Mouse (Mus musculus) v-Abl transformed pro-B cells (cell line): Measurements from ENCODE around the gene Atxn1.

ENCODE experiments used
- in situ Hi-C, 2 experiments: fragments of 400-800 bp; cut with MboI; formaldehyde crosslinking; loops; one replicate each; pipeline ENCODE4 v1.15.1; 2025; ENCODE audit not compliant: unreplicated experiment in 2 of 2

Gene Atxn1

DNA sequence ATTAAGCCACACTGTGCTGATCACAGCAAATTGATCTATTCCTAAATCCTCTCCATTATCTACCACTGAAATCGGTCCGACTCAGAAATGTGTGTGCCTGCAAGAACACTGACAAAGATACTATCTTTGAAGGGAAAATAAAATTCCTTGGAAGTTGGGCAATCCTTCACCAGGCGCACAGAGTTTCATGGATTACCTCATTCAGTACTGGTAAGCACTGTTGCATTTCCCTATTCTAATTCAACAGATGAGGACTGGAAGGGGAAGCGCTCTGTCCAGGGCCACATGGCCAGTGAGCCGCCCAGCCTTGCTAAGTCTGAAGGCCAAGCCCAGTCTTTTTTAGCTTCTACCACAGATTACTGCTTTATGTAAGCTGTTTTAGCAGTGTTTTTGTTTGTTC, 339.1 kb downstream of the Atxn1 start:
- in situ Hi-C loops = no loop called here

DNA sequence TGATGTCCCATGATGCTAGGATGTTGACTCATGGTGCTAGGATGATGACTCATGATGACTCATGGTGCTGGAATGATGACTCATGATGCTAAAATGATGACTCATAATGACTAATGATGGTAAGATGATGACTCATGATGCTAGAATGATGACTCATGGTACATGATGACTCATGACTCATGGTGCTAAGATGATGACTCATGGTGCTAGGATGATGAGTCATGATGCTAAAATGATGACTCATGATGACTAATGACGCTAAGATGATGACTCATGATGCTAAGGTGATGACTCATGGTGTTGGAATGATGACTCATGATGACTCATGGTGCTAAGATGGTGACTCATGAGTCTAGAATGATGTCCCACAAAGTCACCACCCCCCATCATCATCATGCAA, 341.0 kb downstream of the Atxn1 start:
- in situ Hi-C loops = no loop called here

DNA sequence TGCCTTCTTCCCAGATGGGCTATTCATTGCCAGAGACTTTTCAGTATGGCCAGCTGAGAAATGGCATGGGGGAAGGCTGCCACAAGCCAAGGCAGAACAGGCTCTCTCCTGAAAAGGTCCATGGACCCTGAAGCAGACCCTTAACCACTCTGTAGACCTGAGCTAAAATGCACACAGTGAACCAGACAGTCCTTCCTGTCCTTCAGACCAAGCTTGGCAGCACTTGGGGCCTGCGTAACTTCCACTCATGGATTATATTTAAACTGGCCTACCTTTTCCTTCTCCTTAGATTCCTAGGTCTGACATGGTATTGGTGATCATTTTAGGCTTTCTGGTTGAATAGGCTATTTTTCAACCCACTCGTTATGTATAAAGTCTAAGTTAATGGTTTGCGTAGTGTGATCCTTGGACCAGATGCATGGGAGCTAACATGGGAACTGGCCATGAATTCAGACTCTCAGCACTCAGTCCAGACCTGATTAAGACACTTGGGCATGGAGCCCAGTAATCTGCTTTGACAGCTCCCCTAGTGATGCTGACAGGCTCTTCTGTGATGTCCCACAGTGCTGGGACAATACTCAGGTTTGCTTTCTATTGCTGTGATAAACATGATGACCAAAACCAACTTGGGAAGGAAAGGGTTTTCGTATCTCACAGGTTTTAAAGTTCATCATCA, 341.8 kb downstream of the Atxn1 start:
- in situ Hi-C loops = no loop called here

DNA sequence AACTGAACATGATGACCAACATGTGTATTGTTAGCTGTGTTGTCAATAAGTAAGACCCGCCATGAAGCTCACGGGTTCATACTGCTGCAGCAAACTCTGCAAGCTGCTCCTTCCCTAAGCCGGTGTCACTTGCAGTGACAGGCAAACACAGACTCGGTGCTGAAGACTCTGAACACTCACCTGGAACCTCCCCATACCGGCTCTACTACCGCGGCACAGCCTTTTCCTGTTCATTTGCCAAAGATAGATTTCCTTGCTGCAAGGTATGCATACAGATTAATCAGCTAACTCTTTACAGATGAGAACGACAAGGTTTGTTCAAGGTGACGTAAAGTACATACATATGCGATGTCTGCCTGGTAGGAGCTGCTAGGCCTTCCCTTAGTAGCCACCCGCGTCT, 344.1 kb downstream of the Atxn1 start:
- in situ Hi-C loops = no loop called here

DNA sequence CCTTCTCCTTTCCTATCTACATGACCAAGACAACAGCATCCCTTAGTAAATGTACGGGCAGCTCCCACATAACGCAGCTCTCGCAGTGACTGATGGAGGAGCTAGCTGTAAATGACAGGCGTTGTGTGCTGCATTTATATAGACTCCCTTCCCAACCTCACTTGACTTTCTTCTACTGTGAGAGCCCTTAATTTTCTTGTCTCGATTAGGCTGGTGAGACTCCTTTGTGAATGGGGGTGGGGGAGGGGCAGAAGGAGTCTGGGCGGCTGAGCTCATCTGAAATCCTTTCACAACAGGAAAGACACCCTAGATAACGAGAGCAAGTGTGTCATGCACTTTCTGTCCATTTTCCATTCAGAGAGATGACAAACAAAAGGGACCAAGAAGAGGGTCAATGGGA, 344.5 kb downstream of the Atxn1 start:
- in situ Hi-C loops = no loop called here

DNA sequence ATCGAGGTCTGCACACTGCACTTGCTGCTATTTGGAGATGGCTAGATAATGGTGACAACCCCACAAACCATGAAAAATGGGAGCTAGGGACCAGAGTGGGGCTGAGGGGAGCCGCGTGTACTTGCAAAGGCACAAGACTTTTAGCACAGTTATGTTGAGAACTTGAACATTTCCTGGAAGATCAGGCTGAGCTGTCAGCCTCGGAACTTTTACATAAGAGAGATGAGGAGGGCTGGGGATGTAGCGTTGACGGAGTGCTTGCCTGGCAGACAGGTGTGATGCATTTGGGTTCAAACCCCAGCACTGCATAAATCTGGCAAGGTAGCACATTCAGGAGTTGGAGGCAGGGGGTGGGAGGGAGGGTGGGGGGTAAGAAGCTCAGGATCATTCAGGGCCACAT, 346.8 kb downstream of the Atxn1 start:
- in situ Hi-C loops = no loop called here

DNA sequence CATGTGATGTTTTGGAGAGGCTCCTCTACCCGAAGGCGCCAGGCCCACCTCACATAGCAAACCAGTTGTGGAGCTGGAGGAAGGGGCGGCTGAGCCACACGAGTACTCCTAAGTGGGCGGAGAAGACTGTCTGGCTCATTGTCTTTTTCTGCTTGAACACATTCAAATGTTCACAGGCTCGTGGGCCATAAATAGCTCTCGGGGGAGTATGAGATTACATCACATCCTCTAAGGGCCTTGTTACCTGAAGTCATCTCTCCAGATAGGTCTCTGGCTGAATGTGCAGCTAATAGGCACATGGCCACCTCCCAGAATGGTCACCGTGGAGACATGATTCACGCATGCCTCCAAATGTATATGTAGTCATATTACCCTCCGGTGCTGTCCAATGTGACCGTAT, 350.0 kb downstream of the Atxn1 start:
- in situ Hi-C loops = no loop called here

DNA sequence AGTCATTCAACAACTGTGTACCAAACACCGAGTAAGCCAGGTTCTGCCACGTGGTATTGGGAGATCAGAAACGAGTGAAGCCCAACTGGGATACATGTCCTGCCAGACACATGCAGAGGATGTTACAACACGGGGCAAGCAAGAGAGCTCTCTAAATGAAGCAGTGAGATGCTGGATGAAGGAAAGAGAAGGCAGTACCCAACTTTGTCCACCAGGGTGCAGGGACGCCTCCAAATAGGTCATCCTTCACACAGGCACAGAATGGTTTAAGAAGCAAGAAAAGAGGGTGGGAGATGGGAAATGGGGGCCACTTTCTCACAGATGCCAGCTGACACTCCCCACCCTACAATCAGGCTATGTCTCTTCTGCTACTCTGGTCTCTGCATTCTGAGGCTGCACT, 351.5 kb downstream of the Atxn1 start:
- in situ Hi-C loops = no loop called here

DNA sequence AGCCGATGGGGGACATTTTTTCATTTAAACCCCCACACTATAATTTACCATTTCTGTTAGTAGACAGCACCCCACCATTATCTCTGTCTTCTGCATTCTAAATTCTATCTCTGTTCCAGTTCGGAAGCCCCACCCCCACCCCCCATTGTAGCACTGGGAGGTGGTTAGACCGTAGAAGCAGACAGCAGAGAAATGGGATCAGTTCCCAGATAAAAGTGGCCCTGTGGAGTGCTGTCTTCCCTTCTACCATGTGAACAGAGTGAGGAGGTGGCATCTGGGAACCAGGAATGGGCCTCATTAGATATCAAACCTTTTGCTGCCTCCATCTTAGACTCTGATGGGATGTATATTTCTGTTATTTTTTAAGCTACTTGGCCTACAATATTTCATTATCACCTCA, 353.3 kb downstream of the Atxn1 start:
- in situ Hi-C loops = no loop called here

DNA sequence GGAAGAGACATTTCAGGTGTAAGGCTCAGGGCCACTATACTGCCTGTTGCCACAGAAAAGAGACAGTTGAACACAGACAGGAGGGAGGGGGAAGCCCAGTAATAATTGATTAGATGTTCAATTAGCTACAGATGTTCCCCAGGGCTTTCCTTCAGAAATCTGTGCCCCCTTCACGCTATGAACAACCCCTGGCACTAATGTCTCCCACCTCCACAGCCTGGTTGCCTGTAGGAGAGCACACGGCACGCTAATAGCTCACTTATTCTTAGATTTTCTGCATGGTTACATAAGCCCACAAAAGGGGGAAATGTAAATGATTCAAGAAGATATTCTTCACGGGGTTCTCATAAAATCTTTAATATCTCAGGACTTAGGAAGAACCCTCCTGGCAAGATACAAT, 355.3 kb downstream of the Atxn1 start:
- in situ Hi-C loops = no loop called here

DNA sequence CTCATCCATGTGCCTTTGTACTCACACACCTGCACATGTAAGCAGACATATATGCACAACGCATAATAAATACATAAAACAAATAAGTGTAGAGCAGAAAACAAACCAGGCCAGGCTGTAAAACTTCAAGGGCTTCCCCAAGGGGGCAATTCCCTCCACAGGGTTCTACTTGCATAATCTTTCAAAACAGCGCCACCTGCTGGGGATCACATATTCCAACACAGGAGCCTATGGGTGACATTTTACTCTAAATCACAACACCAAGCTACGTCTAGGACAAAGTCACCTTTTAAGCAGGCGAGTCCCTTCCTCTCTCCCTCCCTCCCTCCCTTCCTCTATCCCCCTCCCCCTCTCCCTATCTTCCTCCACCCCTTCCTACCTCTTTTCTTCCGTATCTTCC, 356.2 kb downstream of the Atxn1 start:
- in situ Hi-C loops = no loop called here

DNA sequence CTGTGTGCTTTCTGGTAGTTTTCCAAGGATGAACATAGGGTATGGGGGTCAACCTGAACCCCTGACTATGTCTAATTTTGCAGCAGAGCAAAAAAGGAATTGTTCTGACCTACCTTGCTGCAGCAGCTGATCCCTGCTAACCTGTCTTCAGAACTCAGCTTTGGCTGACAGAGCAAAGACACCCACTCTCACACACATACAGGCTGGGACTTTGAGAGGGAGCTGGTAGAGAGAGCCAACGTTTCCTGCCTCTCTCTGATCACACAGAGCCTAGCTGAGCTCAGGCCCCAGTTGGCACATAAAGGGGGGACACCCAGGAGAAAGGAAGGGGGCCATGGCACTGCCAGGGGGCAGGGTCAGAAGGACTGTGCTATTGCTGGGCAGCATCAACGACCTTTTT, 356.9 kb downstream of the Atxn1 start:
- in situ Hi-C loops = no loop called here

DNA sequence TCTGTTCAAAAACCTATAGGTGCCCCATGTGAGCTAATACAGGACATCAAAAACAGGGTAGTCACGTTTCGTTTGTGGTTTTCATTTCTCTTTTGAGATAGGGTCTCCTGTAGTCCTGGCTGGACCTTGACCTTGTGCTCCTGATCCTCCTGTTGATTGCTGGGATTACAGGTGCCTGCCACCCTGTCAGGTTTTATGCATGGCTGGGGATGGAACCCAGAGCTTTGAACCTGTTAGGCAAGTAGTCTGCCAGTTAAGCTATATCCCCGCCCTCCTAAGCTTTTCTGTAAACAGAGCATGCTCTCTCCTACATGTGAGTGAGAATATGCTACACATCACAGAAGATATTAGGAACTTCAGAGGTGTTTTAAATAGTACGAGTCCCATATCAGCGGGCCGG, 361.2 kb downstream of the Atxn1 start:
- in situ Hi-C loops = no loop called here

DNA sequence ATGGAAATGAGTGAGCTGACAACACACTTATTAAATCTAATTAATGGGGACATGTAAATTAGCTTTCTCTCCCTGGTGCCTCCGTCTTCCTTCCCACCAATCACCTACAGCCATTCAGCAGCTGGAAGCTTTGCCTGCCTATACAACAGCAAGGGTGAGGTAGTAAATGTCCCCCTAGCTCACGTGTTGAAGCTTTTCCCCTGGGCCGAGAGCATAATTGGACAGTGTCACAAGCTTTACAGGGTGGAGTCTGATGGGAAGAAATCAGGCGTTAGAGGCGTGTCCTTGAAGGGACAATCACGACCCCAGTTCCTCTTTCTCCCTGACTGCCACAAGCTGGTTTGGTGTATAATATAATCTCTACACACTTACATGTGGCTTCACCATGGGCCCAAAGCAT, 364.4 kb downstream of the Atxn1 start:
- in situ Hi-C loops = no loop called here

DNA sequence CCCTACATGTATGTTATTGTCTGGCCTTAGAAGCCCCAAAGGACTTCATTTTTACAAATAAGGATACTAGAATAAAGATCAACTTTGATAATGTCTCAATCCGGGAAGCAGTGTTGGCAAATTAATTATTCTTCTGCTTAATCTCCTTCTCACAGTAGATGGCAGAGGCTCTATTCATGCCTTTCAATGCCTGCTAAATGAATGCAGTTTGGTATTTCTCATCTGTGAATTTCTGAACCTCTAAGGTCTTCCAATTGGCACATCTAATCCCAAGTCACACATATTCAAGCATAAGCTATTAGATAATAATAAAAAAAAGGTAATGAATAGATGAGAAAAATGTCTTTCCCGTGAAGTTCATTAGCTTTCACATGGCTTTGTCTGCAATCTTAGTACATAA, 365.0 kb downstream of the Atxn1 start:
- in situ Hi-C loops = no loop called here

DNA sequence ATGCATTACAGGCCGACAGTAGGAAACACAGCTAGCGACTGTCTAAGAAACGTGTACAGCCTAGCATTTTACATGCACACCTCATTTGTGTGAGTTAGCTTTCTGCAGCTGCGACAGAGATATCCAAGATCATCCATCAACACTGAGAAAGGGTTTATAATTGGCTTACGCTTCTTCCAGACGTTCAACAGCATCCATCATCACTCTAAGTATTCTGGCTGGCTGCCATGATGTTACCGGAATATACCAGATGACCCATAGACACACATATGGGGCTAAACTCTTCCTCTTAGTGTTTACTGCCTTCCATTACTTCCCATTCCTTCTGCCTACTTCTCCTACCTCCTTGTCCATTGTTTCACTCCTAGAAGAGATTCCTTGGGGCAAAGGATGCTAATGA, 369.4 kb downstream of the Atxn1 start:
- in situ Hi-C loops = no loop called here

DNA sequence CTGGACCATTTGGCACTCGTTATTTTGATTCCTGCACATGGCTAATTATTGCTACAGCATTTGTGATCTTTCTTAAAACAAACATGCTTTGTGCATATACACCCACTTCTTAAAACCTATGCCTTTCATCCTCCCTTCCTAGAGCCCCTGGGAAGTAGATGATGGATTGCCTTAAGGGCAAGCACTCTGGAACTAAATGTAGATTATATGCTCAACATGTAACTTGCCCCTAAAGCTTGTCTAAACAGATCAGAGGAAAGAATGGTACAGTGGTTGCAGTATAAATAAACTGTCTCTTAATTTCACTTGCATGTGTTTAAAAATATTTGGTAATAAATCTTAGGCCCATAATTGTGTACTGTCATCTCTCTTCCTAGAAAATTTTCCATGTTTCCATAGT, 370.9 kb downstream of the Atxn1 start:
- in situ Hi-C loops = no loop called here

DNA sequence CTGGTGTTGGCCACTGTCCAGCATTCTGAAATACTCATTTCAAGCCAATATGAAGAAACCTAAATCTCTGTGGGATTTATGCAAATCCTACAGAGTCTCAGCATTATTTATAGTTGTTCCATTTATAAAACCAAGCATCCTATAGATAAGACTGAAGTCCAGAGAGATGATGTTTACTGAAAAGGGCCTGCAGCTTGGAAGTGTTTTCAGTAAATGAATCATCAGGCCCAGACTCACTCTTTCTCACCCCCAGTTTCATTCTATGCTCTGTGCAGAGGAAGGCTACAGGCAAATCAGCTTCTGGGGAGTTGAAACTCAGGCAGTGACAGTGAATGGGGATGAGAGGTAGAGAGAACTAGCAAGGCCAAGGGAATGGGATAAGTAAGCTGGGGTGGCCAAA, 373.9 kb downstream of the Atxn1 start:
- in situ Hi-C loops = no loop called here

DNA sequence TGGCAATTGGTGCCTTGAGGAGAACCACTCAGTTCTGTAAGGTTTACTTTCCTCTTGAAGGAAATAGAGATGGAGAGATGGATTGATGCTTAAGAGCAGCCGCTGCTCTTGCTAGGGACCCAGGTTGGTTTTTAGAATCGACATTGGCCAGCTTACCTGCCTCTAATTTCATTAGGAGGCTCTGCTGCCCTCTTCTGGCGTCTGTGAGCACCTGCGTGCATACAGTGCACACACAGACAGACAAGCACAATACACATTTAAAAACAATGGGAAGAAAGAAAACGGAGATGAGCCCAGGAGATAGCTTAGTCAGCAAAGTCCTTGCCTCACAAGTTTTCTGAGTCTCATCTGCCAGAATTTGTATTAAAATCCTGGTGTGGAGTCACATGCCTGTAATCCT, 381.7 kb downstream of the Atxn1 start:
- in situ Hi-C loops = no loop called here

DNA sequence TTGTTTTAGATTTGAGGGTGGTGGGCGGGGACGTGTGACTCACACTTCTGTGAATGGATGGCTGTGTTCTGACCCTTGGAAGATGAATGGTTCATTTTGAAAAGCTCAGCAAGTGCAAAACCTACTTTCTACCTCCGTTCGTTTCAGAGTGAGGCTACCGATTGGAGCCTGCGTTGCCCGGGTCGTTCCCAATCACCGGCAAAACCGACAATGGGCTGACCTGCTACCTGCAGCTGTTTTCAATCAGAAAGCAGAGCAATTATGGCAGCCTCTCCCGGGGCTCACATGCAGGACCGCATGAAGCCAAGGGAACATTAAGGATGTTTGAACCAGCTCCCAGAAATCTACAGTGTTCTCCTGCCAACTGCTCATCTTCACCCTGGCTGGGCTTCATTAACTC, 382.5 kb downstream of the Atxn1 start:
- in situ Hi-C loops = no loop called here

DNA sequence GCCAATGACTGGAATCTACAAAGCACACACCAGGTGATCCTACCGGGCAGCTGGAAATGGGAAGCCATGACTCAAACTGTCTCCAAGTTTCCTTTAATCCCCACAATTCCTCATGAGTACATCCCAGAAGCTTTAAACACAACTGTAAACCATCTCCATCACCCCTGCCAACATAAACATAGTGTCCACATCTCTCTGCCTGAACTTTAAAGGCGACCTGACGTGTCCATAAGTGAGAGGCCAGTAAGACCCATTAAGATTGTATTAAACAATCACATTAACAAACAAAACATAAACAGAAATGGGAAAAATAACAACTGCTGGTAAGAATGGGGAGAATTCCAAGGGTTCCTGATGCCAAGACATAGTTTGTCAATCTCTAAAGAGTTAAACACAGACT, 385.1 kb downstream of the Atxn1 start:
- in situ Hi-C loops = loop anchor here in 1 of 2 experiments (10.0 kb wide), 2 partner anchors 395 to 585 kb away; no protein-coding TSS in a partner anchor

DNA sequence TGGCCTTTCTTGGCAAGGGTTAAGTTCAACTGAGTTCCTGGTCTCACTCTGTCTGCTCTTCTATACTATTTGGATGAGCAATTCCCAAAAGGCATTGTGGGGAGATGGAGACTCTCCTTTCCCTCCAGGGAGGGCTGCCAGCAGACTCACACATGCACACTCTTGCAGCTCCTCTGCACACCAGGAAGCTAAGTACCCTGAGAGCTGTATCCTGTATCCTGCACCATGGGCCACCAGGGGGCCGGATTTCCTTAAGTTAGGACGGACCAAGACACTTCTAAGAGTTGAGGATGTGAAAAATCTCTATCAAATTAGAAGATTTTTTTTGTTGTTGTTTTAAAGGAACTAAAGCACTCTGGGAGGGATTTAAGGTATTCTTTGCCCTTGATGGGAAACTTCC, 387.0 kb downstream of the Atxn1 start:
- in situ Hi-C loops = loop anchor here in 1 of 2 experiments (10.0 kb wide), 2 partner anchors 397 to 587 kb away; no protein-coding TSS in a partner anchor

DNA sequence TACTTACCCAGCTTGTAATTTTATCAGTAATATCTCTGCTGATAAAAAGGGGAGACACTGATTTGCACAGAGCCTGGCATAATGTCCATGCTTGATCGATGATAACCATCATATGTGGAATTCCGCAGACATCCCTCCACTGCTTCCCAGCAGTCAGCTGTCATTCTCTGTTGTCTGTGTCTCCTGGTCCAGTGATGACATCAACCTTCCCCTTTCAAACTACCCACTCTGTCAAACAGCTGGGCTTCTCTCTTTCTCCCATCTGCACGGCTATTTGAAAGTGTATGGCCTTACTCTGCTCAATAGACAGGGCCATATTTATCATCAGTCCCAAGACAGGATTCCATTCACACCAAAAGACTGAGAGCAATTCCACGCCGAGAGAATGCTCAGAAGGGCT, 387.4 kb downstream of the Atxn1 start:
- in situ Hi-C loops = loop anchor here in 1 of 2 experiments (10.0 kb wide), 2 partner anchors 397 to 587 kb away; no protein-coding TSS in a partner anchor
